Mouse (Mus musculus) limb, embryonic 13.5 days (tissue): ENCODE data around the gene Apba1. TPM values are rescaled to one million over a fixed set of nuclear protein-coding genes. Genes with fewer than 3 reads are reported as not detected.

ENCODE experiments used
- ATAC-seq: fragments of 200-750 bp; cut with Nextera tagmentation; 2 replicates; pipeline ENCODE4 v1.8.0; 2017; ENCODE audit warnings: low read depth, moderate number of reproducible peaks, moderate TSS enrichment; ENCODE audit not compliant: low FRiP score
- H3K27ac ChIP-seq: fragments of 300-500 bp; sonication (generic); 2 replicates; pipeline ENCODE4 v1.5.1; 2015; ENCODE audit warnings: inconsistent platforms, mild to moderate bottlenecking, moderate library complexity
- H3K27me3 ChIP-seq: fragments of 300-500 bp; sonication (generic); 2 replicates; pipeline ENCODE4 v1.6.1; 2015; ENCODE audit warnings: mild to moderate bottlenecking, inconsistent platforms
- H3K36me3 ChIP-seq: fragments of 300-500 bp; sonication (generic); 2 replicates; pipeline ENCODE4 v1.6.1; 2015; ENCODE audit warnings: inconsistent platforms, mild to moderate bottlenecking, moderate library complexity
- H3K4me1 ChIP-seq: fragments of 300-500 bp; sonication (generic); 2 replicates; pipeline ENCODE4 v1.6.1; 2015; ENCODE audit warnings: inconsistent platforms
- H3K4me2 ChIP-seq: fragments of 300-500 bp; sonication (generic); replicated peaks from 2 replicates; pipeline ENCODE4 v1.6.1; 2015; ENCODE audit warnings: inconsistent platforms, mild to moderate bottlenecking, moderate library complexity
- H3K4me3 ChIP-seq: fragments of 300-500 bp; sonication (generic); 2 replicates; pipeline ENCODE4 v1.5.1; 2015; ENCODE audit warnings: moderate library complexity, mild to moderate bottlenecking, inconsistent platforms
- H3K9ac ChIP-seq: fragments of 300-500 bp; sonication (generic); 2 replicates; pipeline ENCODE4 v1.6.1; 2015; ENCODE audit warnings: mild to moderate bottlenecking, inconsistent platforms
- H3K9me3 ChIP-seq: fragments of 300-500 bp; sonication (generic); 2 replicates; pipeline ENCODE4 v1.6.1; 2016; ENCODE audit warnings: inconsistent platforms
- WGBS: fragments of 180-500 bp; shearing (Covaris S2); methylation state at CpG from one replicate; pipeline ENCODE4 v1.1.7; 2015; 5-methylcytosine and 5-hydroxymethylcytosine counted together
- polyA plus RNA-seq: library from polyadenylated mRNA; unstranded; fragments of >200 nt; fragmentation: Nextera tagmentation; extraction: Ambion mirVana; gene quantifications from 2 replicates; pipeline ENCODE4 v1.2.1, GENCODE M21; 2015

Apba1 gene
- polyA plus RNA-seq, 1 experiment from 2014 or later = 0.38 TPM

- H3K27ac ChIP-seq = no peak overlapping the region
- H3K4me2 ChIP-seq = no peak overlapping the region
- ATAC-seq = no peak
- H3K4me3 ChIP-seq = no peak overlapping the region
- 80% methylated on average over 10 of the region's 10 CpGs for WGBS
- no peaks in the 10 kb centered on the region for H3K36me3 ChIP-seq
- no peaks in the 10 kb centered on the region for H3K9me3 ChIP-seq
- no peaks in the 10 kb centered on the region for H3K27me3 ChIP-seq
- H3K9ac ChIP-seq = no peak overlapping the region
- H3K4me1 ChIP-seq = no peaks in the 10 kb centered on the region
Observed at GRCm38 (mm10) chr19:23995766-23996399, 237.2 kb downstream of the Apba1 start.

Other genes with a start within 250 kb of the Apba1 start
- gene 1700028P14Rik, start 106.1 kb upstream of the Apba1 start, polyA plus RNA-seq = 0.28 and 0.45 TPM in 2 replicates
- gene Ptar1, start 71.5 kb upstream of the Apba1 start, polyA plus RNA-seq = 5.3 and 5.6 TPM in 2 replicates